16 mouse cellular contexts compared by ENCODE assay signal in genomic region chr11:24257741-24258140, GRCm38 (mm10).
DNase-seq lines count a peak whose midpoint lies in the region; ATAC-seq and TF ChIP-seq lines count a peak whose summit lies in the region.
"Had no signal": no experiment of that assay in that cellular context is flagged by ENCODE, and none has a peak within 500 bp of the region (broad histone marks: within the 10 kb centered on the region; RNA-seq: fewer than 3 reads in every experiment).

No protein-coding gene starts in this region.

- H3K4me2 ChIP-seq in heart, embryonic 12.5 days: no peak overlapping the region
- no peak overlapping the region for H3K4me2 ChIP-seq in liver, embryonic 14.5 days (ENCODE audit: low read depth)
- no peak overlapping the region for H3K4me2 ChIP-seq in midbrain, embryonic 15.5 days
- H3K4me2 ChIP-seq: forebrain, embryonic 12.5 days; intestine, embryonic 15.5 days; neural tube, embryonic 12.5 days had no signal

- H3K4me1 ChIP-seq in heart, embryonic 10.5 days: no peaks in the 10 kb centered on the region; the same call in 1 of the 2 replicates
- H3K4me1 ChIP-seq in heart, embryonic 12.5 days (replicated peaks): no peaks in the 10 kb centered on the region
- no peaks in the 10 kb centered on the region for H3K4me1 ChIP-seq in liver, embryonic 14.5 days (replicated peaks; ENCODE audit: control insufficient read depth in 2 of 2, insufficient read depth in 2 of 2, low read length in 1 of 2)
- peaks cover 3% of the 10 kb centered on the region for H3K4me1 ChIP-seq in bone marrow, adult 2 months (ENCODE audit: control insufficient read depth, insufficient read depth, low read length)
- no peaks in the 10 kb centered on the region for H3K4me1 ChIP-seq in midbrain, embryonic 15.5 days
- H3K4me1 ChIP-seq: forebrain, embryonic 12.5 days; intestine, embryonic 15.5 days; neural tube, embryonic 12.5 days had no signal

- H3K9ac ChIP-seq in heart, embryonic 12.5 days: no peak overlapping the region
- no peak overlapping the region for H3K9ac ChIP-seq in liver, embryonic 14.5 days (replicated peaks)
- no peak overlapping the region for H3K9ac ChIP-seq in midbrain, embryonic 15.5 days
- H3K9ac ChIP-seq: forebrain, embryonic 12.5 days; intestine, embryonic 15.5 days; neural tube, embryonic 12.5 days had no signal

- no peak overlapping the region for H3K4me3 ChIP-seq in heart, embryonic 10.5 days
- no peak overlapping the region for H3K4me3 ChIP-seq in heart, embryonic 12.5 days
- no peak overlapping the region for H3K4me3 ChIP-seq in liver, embryonic 14.5 days (ENCODE audit: insufficient read depth in 1 of 2, low read depth in 2 of 2, low read length in 2 of 2)
- no peak overlapping the region for H3K4me3 ChIP-seq in bone marrow, adult 2 months (replicated peaks; ENCODE audit: control insufficient read depth, low read depth, low read length)
- H3K4me3 ChIP-seq in midbrain, embryonic 15.5 days: no peak overlapping the region
- H3K4me3 ChIP-seq: forebrain, embryonic 12.5 days; intestine, embryonic 15.5 days; neural tube, embryonic 12.5 days had no signal

- TF ChIP-seq EP300 in liver, embryonic 14.5 days (IDR thresholded peaks at IDR 0.05; ENCODE audit: low read depth): no peak

- H3K27ac ChIP-seq in heart, embryonic 10.5 days: 0 out of 2 replicates have a peak overlapping the region, but pooled peaks have one; percentile 16
- no peak overlapping the region for H3K27ac ChIP-seq in heart, embryonic 12.5 days (ENCODE audit: poor library complexity, severe bottlenecking)
- H3K27ac ChIP-seq in liver, embryonic 14.5 days: no peak overlapping the region
- peak overlapping the region; percentile 29 for H3K27ac ChIP-seq in bone marrow, adult 2 months (ENCODE audit: control insufficient read depth, insufficient read depth, low read depth, low read length, poor library complexity)
- no peak overlapping the region for H3K27ac ChIP-seq in midbrain, embryonic 15.5 days
- H3K27ac ChIP-seq: forebrain, embryonic 12.5 days; intestine, embryonic 15.5 days; neural tube, embryonic 12.5 days had no signal

- H3K9me3 ChIP-seq in heart, embryonic 10.5 days: no peaks in the 10 kb centered on the region
- 0 out of 2 replicates have a peak, but pooled peaks cover 4% of the 10 kb centered on the region for H3K9me3 ChIP-seq in heart, embryonic 12.5 days (replicated peaks)
- H3K9me3 ChIP-seq in liver, embryonic 14.5 days (ENCODE audit: control insufficient read depth, low read length): no peaks in the 10 kb centered on the region
- H3K9me3 ChIP-seq in midbrain, embryonic 15.5 days: no peaks in the 10 kb centered on the region
- H3K9me3 ChIP-seq: forebrain, embryonic 12.5 days; intestine, embryonic 15.5 days; neural tube, embryonic 12.5 days had no signal

- no peak for TF ChIP-seq POLR2A in bone marrow, adult 2 months (IDR thresholded peaks at IDR 0.05; ENCODE audit: borderline replicate concordance, control insufficient read depth, low read depth, low read length)

- H3K36me3 ChIP-seq in heart, embryonic 10.5 days: no peaks in the 10 kb centered on the region
- H3K36me3 ChIP-seq in heart, embryonic 12.5 days: no peaks in the 10 kb centered on the region
- no peaks in the 10 kb centered on the region for H3K36me3 ChIP-seq in liver, embryonic 14.5 days (replicated peaks; ENCODE audit: control insufficient read depth, insufficient read depth, low read depth)
- H3K36me3 ChIP-seq in midbrain, embryonic 15.5 days (replicated peaks): no peaks in the 10 kb centered on the region
- H3K36me3 ChIP-seq: forebrain, embryonic 12.5 days; intestine, embryonic 15.5 days; neural tube, embryonic 12.5 days had no signal

- no peaks in the 10 kb centered on the region for H3K27me3 ChIP-seq in heart, embryonic 10.5 days (ENCODE audit: insufficient read depth, poor library complexity, severe bottlenecking)
- no peaks in the 10 kb centered on the region for H3K27me3 ChIP-seq in heart, embryonic 12.5 days (replicated peaks)
- no peaks in the 10 kb centered on the region for H3K27me3 ChIP-seq in liver, embryonic 14.5 days (ENCODE audit: control insufficient read depth, insufficient read depth, low read length)
- no peaks in the 10 kb centered on the region for H3K27me3 ChIP-seq in midbrain, embryonic 15.5 days (replicated peaks)
- H3K27me3 ChIP-seq: forebrain, embryonic 12.5 days; intestine, embryonic 15.5 days; neural tube, embryonic 12.5 days had no signal

- no peak for ATAC-seq in heart, embryonic 12.5 days (ENCODE audit: insufficient number of reproducible peaks, low FRiP score)
- ATAC-seq in liver, embryonic 14.5 days (ENCODE audit: insufficient read depth): no peak
- 0 out of 2 replicates have a peak, but pooled peaks have one; percentile 28 for ATAC-seq in monocyte, adult 5-6 weeks (replicated peaks; ENCODE audit: insufficient number of reproducible peaks, low FRiP score, low TSS enrichment, poor library complexity, severe bottlenecking)
- ATAC-seq in midbrain, embryonic 15.5 days (replicated peaks): no peak
- ATAC-seq: intestine, embryonic 15.5 days had no signal

- DNase-seq in heart, embryonic 10.5 days (ENCODE audit: low spot score): no peak
- DNase-seq in liver, embryonic 14.5 days (ENCODE audit: low read depth in 3 of 3, low spot score in 3 of 3): no peak
- no peak for DNase-seq in liver
- no peak for DNase-seq in kidney, adult 8-10 months
- DNase-seq: adrenal gland, postnatal 14 days; cerebellum, adult 9-11 months; kidney, postnatal 25 days; right cerebral cortex, postnatal 14 days; thymus, adult 2 months had no signal

- peak; percentile 31; the same call in 1 of the 2 replicates for TF ChIP-seq CTCF in liver, embryonic 14.5 days (IDR thresholded peaks at IDR 0.05; ENCODE audit: low read depth)
- peak; percentile 62; the same call in 1 of the 2 replicates for TF ChIP-seq CTCF in bone marrow, adult 2 months (IDR thresholded peaks at IDR 0.05; ENCODE audit: control insufficient read depth, insufficient read depth, low read length)

Comparison
In these comparisons a context has a peak if more than half of its experiments do, and no peak if none do; other contexts are left out.
1. H3K27ac ChIP-seq: peak in heart, embryonic 10.5 days (single experiment) and bone marrow, adult 2 months (single experiment); none in heart, embryonic 12.5 days (single experiment), liver, embryonic 14.5 days (single experiment) and midbrain, embryonic 15.5 days (single experiment).